Mouse (Mus musculus): ENCODE data around the gene Kctd14.
"Not testable (repeated sequence)": the region's sequence is repeated elsewhere in the genome, so short reads cannot be mapped to it uniquely, and the experiment has no call there.

The Kctd14 gene

GRCm38 (mm10) chr7:97451023-97451422, at the start of gene Kctd14:
Kctd14 (plus strand) TSS chr7:97451323.
- not testable (repeated sequence) for DNase-seq (ENCODE audit: low spot score)

GRCm38 (mm10) chr7:97407145-97407544, 44.0 kb upstream of the Kctd14 start:
- no peak for DNase-seq (ENCODE audit: low spot score)

- no peak for DNase-seq (ENCODE audit: low spot score)
These were observed 40.0 kb upstream of the Kctd14 start for GRCm38 (mm10) chr7:97411106-97411505.

GRCm38 (mm10) chr7:97411575-97411974, 39.5 kb upstream of the Kctd14 start:
- no peak for DNase-seq (ENCODE audit: low spot score)

- no peak for DNase-seq (ENCODE audit: low spot score)
These were observed 37.1 kb upstream of the Kctd14 start for GRCm38 (mm10) chr7:97413981-97414380.

GRCm38 (mm10) chr7:97414426-97414825, 36.7 kb upstream of the Kctd14 start:
- no peak for DNase-seq (ENCODE audit: low spot score)

GRCm38 (mm10) chr7:97414915-97415687, 36.0 kb upstream of the Kctd14 start:
- DNase-seq (ENCODE audit: low spot score), result no peak

GRCm38 (mm10) chr7:97416473-97416872, 34.6 kb upstream of the Kctd14 start:
- DNase-seq (ENCODE audit: low spot score), result no peak

GRCm38 (mm10) chr7:97416906-97417777, 34.0 kb upstream of the Kctd14 start, which contains the start of gene Thrsp:
Thrsp (minus strand) TSS chr7:97417730.
- no peak for DNase-seq (ENCODE audit: low spot score)

GRCm38 (mm10) chr7:97418717-97419116, 32.4 kb upstream of the Kctd14 start:
- peak; percentile 56 for DNase-seq (ENCODE audit: low spot score)

- no peak for DNase-seq (ENCODE audit: low spot score)
These were observed 32.0 kb upstream of the Kctd14 start for GRCm38 (mm10) chr7:97419163-97419562.

- DNase-seq (ENCODE audit: low spot score), result no peak
These were observed 30.7 kb upstream of the Kctd14 start for GRCm38 (mm10) chr7:97420406-97420805.

- DNase-seq (ENCODE audit: low spot score), result no peak
These were observed 30.0 kb upstream of the Kctd14 start for GRCm38 (mm10) chr7:97420958-97421651.

GRCm38 (mm10) chr7:97423754-97424153, 27.4 kb upstream of the Kctd14 start:
- DNase-seq (ENCODE audit: low spot score), result no peak

- DNase-seq (ENCODE audit: low spot score), result peak; percentile 67
These were observed 26.4 kb upstream of the Kctd14 start for GRCm38 (mm10) chr7:97424621-97425245.

- DNase-seq (ENCODE audit: low spot score), result no peak
These were observed 24.6 kb upstream of the Kctd14 start for GRCm38 (mm10) chr7:97426566-97426965.

- DNase-seq (ENCODE audit: low spot score), result no peak
These were observed 23.8 kb upstream of the Kctd14 start for GRCm38 (mm10) chr7:97427296-97427695.

- DNase-seq (ENCODE audit: low spot score), result peak; percentile 81
These were observed 23.2 kb upstream of the Kctd14 start for GRCm38 (mm10) chr7:97427778-97428420.

- DNase-seq (ENCODE audit: low spot score), result no peak
These were observed 21.4 kb upstream of the Kctd14 start for GRCm38 (mm10) chr7:97429705-97430104.

GRCm38 (mm10) chr7:97433517-97433916, 17.6 kb upstream of the Kctd14 start:
- DNase-seq (ENCODE audit: low spot score), result peak; percentile 52

- DNase-seq (ENCODE audit: low spot score), result no peak
These were observed 16.6 kb upstream of the Kctd14 start for GRCm38 (mm10) chr7:97434517-97434916.
